Mouse (Mus musculus): ENCODE data around the gene Lmcd1. TPM values are rescaled to one million over a fixed set of nuclear protein-coding genes. Genes with fewer than 3 reads are reported as not detected.

Lmcd1 gene
- not detected for polyA plus RNA-seq (2017; shearing (Covaris generic))

GRCm38 (mm10) chr6:112273501-112274205, at the start of gene Lmcd1:
TSS of gene Lmcd1 (plus strand) at chr6:112273758.

Other genes with a start within 250 kb of the Lmcd1 start
- not detected for gene Ssu2, start 114.3 kb downstream of the Lmcd1 start, polyA plus RNA-seq (2017; shearing (Covaris generic))
- not detected for gene Cav3, start 185.7 kb downstream of the Lmcd1 start, polyA plus RNA-seq (2017; shearing (Covaris generic))
- gene Oxtr, start 216.2 kb downstream of the Lmcd1 start, polyA plus RNA-seq (2017; shearing (Covaris generic)): 0.16 TPM

All from effector memory CD4-positive, alpha-beta T cell, adult 7 months (primary cell).